Mouse (Mus musculus) lung, postnatal 14 days (tissue): ENCODE measurements around the gene Tbc1d9.
A peak's percentile ranks its signal among the peaks of the same experiment; 100 is the strongest.

Experiments used
- DNase-seq: peaks from one replicate; pipeline ENCODE4 v3.0.0; 2021

Tbc1d9 gene

GRCm38 (mm10) chr8:83181851-83182482 is 16.8 kb downstream of the Tbc1d9 start:
- DNase-seq: no peak

DNA sequence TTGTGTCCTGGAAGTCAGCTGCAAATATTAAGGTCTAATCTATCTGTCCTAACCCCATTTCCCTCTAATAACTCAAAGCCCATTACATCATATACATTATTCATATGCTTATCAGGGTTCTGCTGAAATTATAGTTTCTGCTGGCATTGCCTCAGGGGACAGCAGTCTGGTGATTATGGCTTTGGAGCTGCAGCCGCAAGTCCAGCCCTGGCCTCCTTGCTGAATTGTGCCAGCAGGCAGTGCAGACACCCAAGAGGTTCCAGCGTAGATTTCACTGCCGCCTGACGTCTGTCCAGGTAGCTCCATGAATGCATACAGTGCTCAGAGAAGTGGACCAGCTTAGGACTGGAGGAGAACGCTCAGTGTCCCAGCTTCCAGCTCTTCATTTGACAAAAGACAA is 17.6 kb downstream of the Tbc1d9 start:
- DNase-seq: no peak

- no peak for DNase-seq
Measured at GRCm38 (mm10) chr8:83186376-83186775, 21.2 kb downstream of the Tbc1d9 start.

DNA sequence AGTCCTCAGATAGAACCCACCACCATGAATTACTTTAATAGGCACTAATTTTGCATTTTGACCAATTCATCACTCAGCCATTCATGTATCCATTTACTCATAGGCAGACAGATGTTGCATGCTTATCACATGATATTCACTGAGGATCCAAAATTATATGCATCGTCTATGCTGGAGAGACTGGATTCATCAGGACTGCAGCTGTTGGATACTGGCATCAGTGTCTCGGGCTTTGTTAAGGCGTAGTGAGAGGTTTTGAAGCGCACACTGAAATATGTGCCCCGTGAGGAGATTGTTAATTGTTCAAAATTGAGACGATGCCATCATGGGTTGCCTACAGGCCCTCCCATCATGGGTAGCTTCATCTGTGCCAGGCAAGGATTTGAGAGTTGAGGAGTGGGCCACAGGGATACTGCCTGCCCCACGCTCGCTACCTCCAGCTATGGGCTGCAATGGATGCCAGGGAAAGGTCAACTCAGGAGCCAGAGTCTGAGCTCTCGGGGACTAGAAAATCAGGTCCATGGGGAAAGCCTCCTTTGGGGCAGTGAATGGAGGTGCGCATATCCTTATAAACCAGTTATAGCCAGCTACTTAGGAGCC is 22.3 kb downstream of the Tbc1d9 start:
- DNase-seq: no peak

GRCm38 (mm10) chr8:83189538-83190095 is 24.5 kb downstream of the Tbc1d9 start:
- DNase-seq: no peak

- DNase-seq: no peak
Measured at GRCm38 (mm10) chr8:83196088-83196487, 30.9 kb downstream of the Tbc1d9 start.

GRCm38 (mm10) chr8:83199715-83200114 is 34.6 kb downstream of the Tbc1d9 start:
- DNase-seq: no peak

DNA sequence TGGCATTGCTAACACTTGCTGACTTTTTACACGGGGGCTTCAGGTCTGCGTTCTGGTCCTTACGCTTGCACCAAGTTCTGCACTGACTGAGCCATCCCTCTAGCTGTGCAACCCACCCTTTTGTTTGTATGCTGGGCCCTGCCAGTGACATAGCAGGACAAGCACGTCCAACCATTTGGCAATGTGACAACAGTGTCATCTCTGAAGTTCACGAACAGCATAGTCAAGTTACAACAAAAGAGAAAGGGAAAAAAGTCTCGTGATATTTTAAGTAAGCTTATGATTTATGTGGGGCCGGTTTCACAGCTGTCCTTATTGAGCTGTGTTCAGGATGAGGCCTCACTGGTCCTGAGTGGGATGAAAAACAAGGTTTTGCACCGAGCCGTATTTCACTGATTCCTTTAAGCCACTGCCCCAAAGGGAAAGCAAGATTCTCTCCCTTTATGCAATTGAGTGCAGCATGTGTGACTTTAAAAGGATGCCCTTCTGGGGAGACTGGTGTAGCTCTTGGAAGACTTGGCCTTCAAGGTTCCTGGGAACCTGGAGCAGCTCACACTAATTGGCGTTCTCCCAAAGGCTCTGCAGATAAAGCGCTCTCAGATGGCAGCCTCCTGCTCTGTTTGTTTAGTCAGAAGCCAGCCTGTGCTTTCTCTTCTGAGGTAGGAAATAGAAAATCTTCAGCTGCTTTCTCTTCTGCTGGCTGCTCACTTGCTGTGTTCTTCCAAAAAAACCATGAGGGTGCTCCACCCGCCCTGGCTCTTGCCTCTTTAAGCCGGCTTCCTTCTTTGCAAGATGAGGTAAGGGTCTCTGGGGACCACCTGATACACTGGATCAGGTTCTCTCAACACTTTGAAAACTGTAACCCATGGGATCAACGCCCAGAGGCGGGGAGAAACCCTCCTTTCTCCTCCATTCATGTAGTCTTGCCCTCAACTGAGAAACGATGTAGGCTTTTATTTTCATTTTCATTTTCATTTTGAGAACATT is 35.3 kb downstream of the Tbc1d9 start:
- no peak for DNase-seq

GRCm38 (mm10) chr8:83202946-83203345 is 37.8 kb downstream of the Tbc1d9 start:
- no peak for DNase-seq

GRCm38 (mm10) chr8:83205907-83206306 is 40.8 kb downstream of the Tbc1d9 start:
- no peak for DNase-seq

- DNase-seq: no peak
Measured at GRCm38 (mm10) chr8:83209581-83209980, 44.4 kb downstream of the Tbc1d9 start.

- DNase-seq: no peak
Measured at GRCm38 (mm10) chr8:83210676-83211075, 45.5 kb downstream of the Tbc1d9 start.

- DNase-seq: no peak
Measured at GRCm38 (mm10) chr8:83215065-83215464, 49.9 kb downstream of the Tbc1d9 start.

GRCm38 (mm10) chr8:83216520-83216919 is 51.4 kb downstream of the Tbc1d9 start:
- no peak for DNase-seq

GRCm38 (mm10) chr8:83217196-83217595 is 52.0 kb downstream of the Tbc1d9 start:
- no peak for DNase-seq

GRCm38 (mm10) chr8:83217891-83218290 is 52.7 kb downstream of the Tbc1d9 start:
- DNase-seq: no peak

- no peak for DNase-seq
Measured at GRCm38 (mm10) chr8:83219392-83219791, 54.2 kb downstream of the Tbc1d9 start.

DNA sequence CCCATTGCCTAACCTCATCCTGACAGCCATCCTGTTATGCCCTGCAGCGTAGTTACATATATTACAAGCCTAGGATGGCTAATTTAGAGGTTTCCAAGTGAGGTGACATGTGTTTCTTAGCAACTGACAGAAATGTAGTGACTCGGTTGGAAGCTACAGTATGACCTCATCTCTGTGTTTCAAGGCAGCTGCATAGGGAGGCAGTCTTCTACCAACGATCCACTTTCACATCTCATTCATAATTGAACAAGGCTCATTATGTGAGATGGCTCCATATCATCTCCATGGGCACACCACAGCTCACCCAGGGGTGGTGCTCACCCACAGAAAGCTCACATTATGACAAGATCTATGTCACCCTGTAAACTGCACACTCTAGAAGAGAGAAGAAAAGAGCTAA is 55.6 kb downstream of the Tbc1d9 start:
- DNase-seq: no peak

GRCm38 (mm10) chr8:83224754-83225416 is 59.7 kb downstream of the Tbc1d9 start:
- DNase-seq: no peak

DNA sequence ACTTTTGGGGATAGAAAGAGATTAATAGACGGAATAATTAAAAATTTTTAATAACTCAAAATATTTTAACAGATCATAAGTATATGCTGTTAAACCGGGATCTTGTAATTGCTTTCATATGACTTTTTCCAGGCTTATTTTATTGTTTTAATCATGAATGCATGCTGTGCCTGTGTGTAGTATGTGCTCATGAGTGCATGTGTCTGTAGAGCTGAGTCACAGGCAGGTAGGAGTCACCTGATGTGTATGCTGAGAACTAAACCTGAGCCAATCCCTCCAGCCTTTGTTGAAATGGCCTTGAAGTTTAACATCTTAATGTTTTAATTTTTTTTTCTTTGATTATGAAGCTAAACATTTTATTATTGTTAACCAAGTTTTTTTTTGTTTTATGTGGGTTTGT is 60.4 kb downstream of the Tbc1d9 start:
- no peak for DNase-seq

DNA sequence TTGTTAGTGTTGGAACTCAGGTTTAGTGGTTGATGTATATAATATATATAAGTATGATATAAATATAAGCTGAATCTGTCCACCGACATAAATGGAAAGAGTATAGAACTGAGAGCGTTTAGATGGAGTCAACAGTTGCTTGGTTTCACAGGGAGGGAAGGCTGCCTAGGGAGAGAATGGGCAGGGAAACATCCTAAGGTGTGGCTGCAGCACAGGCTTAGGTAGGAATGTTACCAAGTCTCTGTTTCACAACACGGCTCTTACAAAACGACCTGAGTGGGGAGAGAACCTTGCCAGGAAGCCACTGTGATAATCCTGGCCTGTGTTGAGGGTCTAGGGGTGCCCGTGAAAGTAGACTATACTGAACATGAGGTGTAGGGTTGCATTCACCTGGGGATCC is 62.2 kb downstream of the Tbc1d9 start:
- DNase-seq: peak; percentile 12

DNA sequence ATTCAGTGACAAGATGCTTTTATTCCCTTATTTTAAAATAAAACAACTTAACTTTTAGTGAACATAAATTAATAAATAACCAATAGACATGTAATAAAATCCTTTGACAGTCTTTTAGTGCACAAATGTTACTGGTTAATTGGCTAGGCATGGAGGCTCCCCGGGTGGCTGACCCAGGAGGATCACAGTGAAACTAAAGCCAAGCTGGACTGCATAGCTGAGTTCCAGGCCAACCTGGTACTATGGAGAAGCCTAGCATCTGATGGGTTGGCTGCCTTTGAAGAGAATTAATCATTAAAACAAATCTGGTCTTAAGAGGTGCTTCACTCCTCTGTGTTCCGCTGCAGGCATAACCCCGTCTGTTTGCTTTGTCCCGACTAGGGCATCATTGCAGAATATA is 67.9 kb downstream of the Tbc1d9 start:
- DNase-seq: no peak

DNA sequence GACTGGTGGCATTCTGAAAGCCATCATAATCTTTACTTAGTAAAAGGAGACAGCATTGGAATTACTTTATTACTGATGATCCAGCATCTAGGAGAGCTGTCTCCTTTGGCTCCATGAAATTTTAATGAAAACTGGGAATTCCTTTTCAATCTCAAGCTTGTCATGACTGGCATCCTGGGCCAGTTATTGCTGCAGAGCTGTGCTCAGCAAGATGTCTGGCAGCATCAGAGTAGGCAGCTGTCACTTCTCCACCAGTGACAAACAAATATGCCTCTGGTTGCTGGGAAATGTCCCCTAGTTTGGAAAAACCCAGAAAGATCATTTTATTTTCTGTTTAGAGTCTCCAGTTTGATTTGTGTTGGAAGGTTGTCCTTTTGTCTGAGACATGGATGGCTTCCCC is 74.2 kb downstream of the Tbc1d9 start:
- DNase-seq: no peak
